9 mouse cellular contexts compared by ENCODE assay signal in the genomic region with DNA sequence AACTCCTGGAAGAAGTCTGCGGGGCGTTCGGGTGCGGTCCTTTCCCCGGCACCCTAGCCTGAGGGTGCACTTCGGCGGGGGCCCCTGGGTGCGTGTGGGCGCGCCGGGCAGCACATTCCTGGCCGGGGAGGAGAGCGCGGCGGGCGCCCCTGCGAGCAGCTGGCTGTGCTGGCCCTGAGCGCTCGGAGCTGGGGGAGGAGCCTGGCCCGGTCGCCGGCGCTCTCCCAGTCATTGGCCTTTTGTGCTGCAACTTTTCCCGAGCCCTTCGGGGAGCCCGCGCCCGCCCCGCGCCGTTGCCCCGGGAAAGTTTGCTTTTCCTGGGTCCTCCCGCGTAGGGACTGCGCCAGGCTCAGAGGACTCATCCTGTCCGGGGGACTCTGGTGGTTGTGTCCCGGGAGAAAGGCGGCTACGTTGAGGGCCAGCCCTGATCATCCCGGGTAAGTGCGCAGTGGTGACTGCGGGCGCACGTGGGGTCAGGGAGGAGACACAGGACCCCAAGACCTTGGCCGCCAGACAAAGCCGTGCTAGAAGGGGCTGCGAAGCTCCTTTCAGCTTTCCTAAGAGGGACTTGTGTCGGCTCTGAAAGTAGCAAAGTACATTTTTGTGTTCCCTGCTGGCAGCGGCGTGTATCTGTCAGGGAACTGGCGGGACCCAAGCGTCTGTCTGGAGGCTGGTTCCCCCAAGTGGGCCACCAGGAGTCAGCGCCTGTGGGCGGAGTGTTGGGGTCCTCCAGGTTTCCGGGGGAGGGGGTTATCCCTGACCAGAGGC.
DNase-seq lines count a peak whose midpoint lies in the region; ATAC-seq and TF ChIP-seq lines count a peak whose summit lies in the region.
"Had no signal": no experiment of that assay in that cellular context is flagged by ENCODE, and none has a peak within 500 bp of the region (broad histone marks: within the 10 kb centered on the region; RNA-seq: fewer than 3 reads in every experiment).

No protein-coding gene starts in this region.

- H3K36me3 ChIP-seq in hindbrain, postnatal 0 days (ENCODE audit: insufficient read depth, low read length): no peaks in the 10 kb centered on the region
- H3K36me3 ChIP-seq in liver, embryonic 14.5 days (replicated peaks; ENCODE audit: control insufficient read depth, insufficient read depth, low read depth): no peaks in the 10 kb centered on the region
- no peaks in the 10 kb centered on the region for H3K36me3 ChIP-seq in thymus, adult 2 months (ENCODE audit: control insufficient read depth, insufficient read depth, low read length)
- H3K36me3 ChIP-seq: G1E had no signal

- H3K4me1 ChIP-seq in bone marrow macrophage, adult 2 months (ENCODE audit: control insufficient read depth, insufficient read depth, low read length): peaks cover 26% of the 10 kb centered on the region
- H3K4me1 ChIP-seq in hindbrain, postnatal 0 days (ENCODE audit: insufficient read depth, low read length): no peaks in the 10 kb centered on the region; the same call in 1 of the 2 replicates
- 0 out of 4 replicates have a peak, but pooled peaks cover 0 to 5% of the 10 kb centered on the region in 2 experiments for H3K4me1 ChIP-seq in liver, embryonic 14.5 days (replicated peaks; ENCODE audit: control insufficient read depth in 2 of 2, insufficient read depth in 2 of 2, low read length in 1 of 2)
- H3K4me1 ChIP-seq in thymus, adult 2 months (replicated peaks; ENCODE audit: control insufficient read depth, insufficient read depth, low read length): peaks cover 7% of the 10 kb centered on the region; the same call in 1 of the 2 replicates

- peak overlapping the region; percentile 64 for H3K27ac ChIP-seq in bone marrow macrophage, adult 2 months (ENCODE audit: insufficient read depth, low read depth, low read length)
- H3K27ac ChIP-seq in hindbrain, postnatal 0 days: peak overlapping the region; percentile 43
- H3K27ac ChIP-seq in liver, embryonic 14.5 days: peak overlapping the region; percentile 18; the same call in 1 of the 2 replicates
- peak overlapping the region; percentile 19; the same call in 1 of the 2 replicates for H3K27ac ChIP-seq in thymus, adult 2 months (ENCODE audit: control insufficient read depth, insufficient read depth, low read length)

- peak overlapping the region; percentile 87 for H3K4me3 ChIP-seq in bone marrow macrophage, adult 2 months (ENCODE audit: insufficient read depth, low read length)
- peak overlapping the region; percentile 44 for H3K4me3 ChIP-seq in hindbrain, postnatal 0 days (ENCODE audit: low read length)
- H3K4me3 ChIP-seq in liver, embryonic 14.5 days (ENCODE audit: insufficient read depth in 1 of 2, low read depth in 2 of 2, low read length in 2 of 2): peak overlapping the region; percentile 56 to 61
- H3K4me3 ChIP-seq in thymus, adult 2 months (ENCODE audit: control insufficient read depth, insufficient read depth, low read length): peak overlapping the region; percentile 56

- no peaks in the 10 kb centered on the region for H3K9me3 ChIP-seq in hindbrain, postnatal 0 days (ENCODE audit: low read length)
- H3K9me3 ChIP-seq in liver, embryonic 14.5 days (ENCODE audit: control insufficient read depth, low read length): no peaks in the 10 kb centered on the region

- no peak for TF ChIP-seq CTCF in bone marrow macrophage, adult 2 months (IDR thresholded peaks at IDR 0.05; ENCODE audit: low read depth, low read length)
- peak; percentile 34; the same call in 1 of the 2 replicates for TF ChIP-seq CTCF in hindbrain, postnatal 0 days (IDR thresholded peaks at IDR 0.05; ENCODE audit: low read depth)
- TF ChIP-seq CTCF in liver, embryonic 14.5 days (IDR thresholded peaks at IDR 0.05; ENCODE audit: low read depth): no peak
- no peak for TF ChIP-seq CTCF in thymus, adult 2 months (IDR thresholded peaks at IDR 0.05; ENCODE audit: borderline replicate concordance, control insufficient read depth, extremely low read depth, insufficient read depth, low read length, poor library complexity)

- under 1% methylated on average over 51 of the region's 55 CpGs for WGBS in hindbrain, postnatal 0 days
- WGBS in liver, embryonic 14.5 days (ENCODE audit: insufficient replicate concordance): under 1% methylated on average over 46 of the region's 55 CpGs
- under 1% methylated on average over 54 of the region's 55 CpGs for WGBS in thymus, adult 2 months

- no peaks in the 10 kb centered on the region for H3K27me3 ChIP-seq in hindbrain, postnatal 0 days (ENCODE audit: insufficient read depth, low read length)
- no peaks in the 10 kb centered on the region for H3K27me3 ChIP-seq in liver, embryonic 14.5 days (ENCODE audit: control insufficient read depth, insufficient read depth, low read length)
- H3K27me3 ChIP-seq in thymus, adult 2 months (ENCODE audit: control insufficient read depth, insufficient read depth, low read length): no peaks in the 10 kb centered on the region

- peak overlapping the region; percentile 38; the same call in 1 of the 2 replicates for H3K9ac ChIP-seq in hindbrain, postnatal 0 days (replicated peaks; ENCODE audit: low read length)
- H3K9ac ChIP-seq in liver, embryonic 14.5 days (replicated peaks): peak overlapping the region; percentile 59

- ATAC-seq in hindbrain, postnatal 0 days: peak; percentile 79
- peak; percentile 73 for ATAC-seq in liver, embryonic 14.5 days (ENCODE audit: insufficient read depth)

- TF ChIP-seq EP300 in liver, embryonic 14.5 days (IDR thresholded peaks at IDR 0.05; ENCODE audit: low read depth): no peak

- no peak for TF ChIP-seq POLR2A in bone marrow macrophage, adult 2 months (IDR thresholded peaks at IDR 0.05; ENCODE audit: borderline replicate concordance, low read depth, low read length)
- no peak for TF ChIP-seq POLR2A in thymus, adult 2 months (IDR thresholded peaks at IDR 0.05; ENCODE audit: control insufficient read depth, extremely low read depth, insufficient read depth, low read length, poor library complexity)

- H3K4me2 ChIP-seq in hindbrain, postnatal 0 days (ENCODE audit: low read depth, low read length): peak overlapping the region; percentile 99
- H3K4me2 ChIP-seq in liver, embryonic 14.5 days (ENCODE audit: low read depth): peak overlapping the region; percentile 77

- peak; percentile 45 to 56 for DNase-seq in cerebellum, postnatal 10 days
- no peak for DNase-seq in cerebellum, adult 9-10 months
- peak; percentile 82 for DNase-seq in gastrocnemius, postnatal 10 days
- DNase-seq in hindbrain, postnatal 0 days (ENCODE audit: low spot score): peak; percentile 52
- peak in 1 of 3 experiments; percentile 28 for DNase-seq in liver, embryonic 14.5 days (ENCODE audit: low read depth in 3 of 3, low spot score in 3 of 3)
- DNase-seq in neural tube, embryonic 10.5 days (ENCODE audit: extremely low spot score, low spot score): peak; percentile 87
- peak; percentile 54 for DNase-seq in thymus, adult 2 months
